Mouse (Mus musculus): Measurements from ENCODE around the gene Cbx2.

GRCm38 (mm10) chr11:119058041-119058995, 35.6 kb downstream of the Cbx2 start:
- TF ChIP-seq EP300 (IDR thresholded peaks at IDR 0.05; ENCODE audit: insufficient read depth, low read depth, low read length) (no peak), CTCF (IDR thresholded peaks at IDR 0.05; ENCODE audit: low read depth, low read length) (no peak), POLR2A (IDR thresholded peaks at IDR 0.05; ENCODE audit: insufficient read depth, low read length) (no peak)
